Mouse (Mus musculus) MEL (cell line): ENCODE measurements around the gene Castor1. TPM values are rescaled to one million over a fixed set of nuclear protein-coding genes. Genes with fewer than 3 reads are reported as not detected.
A peak's percentile ranks its signal among the peaks of the same experiment; 100 is the strongest.

Source experiments
- DNase-seq: peaks from one replicate; pipeline ENCODE4 v3.0.0; 2011; ENCODE audit warnings: low read depth, low spot score
- H3K27ac ChIP-seq: 2 replicates; pipeline ENCODE4 v1.5.1; 2012; ENCODE audit warnings: low read depth, mild to moderate bottlenecking, control low read depth, low read length, moderate library complexity; ENCODE audit not compliant: control insufficient read depth
- H3K27me3 ChIP-seq, 2 experiments: fragments of 150-350 bp in 1 of 2; sonication (generic) in 1 of 2; 2 replicates each; pipeline ENCODE4 v1.6.1; 2012; ENCODE audit warnings: low read length in 2 of 2, mild to moderate bottlenecking in 2 of 2, improper control_type of control experiment in 1 of 2, moderate library complexity in 1 of 2; ENCODE audit not compliant: insufficient read depth in 2 of 2, control insufficient read depth in 1 of 2
- H3K36me3 ChIP-seq, 2 experiments: 2 replicates each; pipeline ENCODE4 v1.6.1; 2012 to 2014; ENCODE audit warnings: low read length in 2 of 2, improper control_type of control experiment in 1 of 2, inconsistent platforms in 1 of 2, mild to moderate bottlenecking in 1 of 2; ENCODE audit not compliant: insufficient read depth in 2 of 2, control insufficient read depth in 1 of 2
- H3K4me1 ChIP-seq, 2 experiments: fragments of 150-350 bp in 1 of 2; sonication (generic) in 1 of 2; 2 replicates each; pipeline ENCODE4 v1.6.1; 2012; ENCODE audit warnings: low read length in 2 of 2, improper control_type of control experiment in 1 of 2, mild to moderate bottlenecking in 1 of 2; ENCODE audit not compliant: insufficient read depth in 2 of 2, control insufficient read depth in 1 of 2
- H3K4me3 ChIP-seq, 2 experiments: fragments of 150-350 bp in 1 of 2; sonication (generic) in 1 of 2; 2 replicates each; pipeline ENCODE4 v1.5.1; 2012; ENCODE audit warnings: low read depth in 2 of 2, low read length in 2 of 2, mild to moderate bottlenecking in 2 of 2, moderate library complexity in 2 of 2, control low read depth in 1 of 2, improper control_type of control experiment in 1 of 2; ENCODE audit not compliant: control insufficient read depth in 1 of 2, insufficient read depth in 1 of 2
- H3K79me2 ChIP-seq: 2 replicates; pipeline ENCODE4 v1.6.1; 2012; ENCODE audit warnings: mild to moderate bottlenecking, low read length, moderate library complexity; ENCODE audit not compliant: control insufficient read depth, poor library complexity, insufficient read depth
- H3K9ac ChIP-seq: 2 replicates; pipeline ENCODE4 v1.6.1; 2012; ENCODE audit warnings: low read depth, mild to moderate bottlenecking, control low read depth, low read length, moderate library complexity; ENCODE audit not compliant: control insufficient read depth, poor library complexity, severe bottlenecking
- H3K9me3 ChIP-seq: fragments of 150-350 bp; sonication (generic); replicated peaks from 2 replicates; pipeline ENCODE4 v1.6.1; 2012; ENCODE audit warnings: mild to moderate bottlenecking, low read length, improper control_type of control experiment, moderate library complexity; ENCODE audit not compliant: insufficient read depth
- BHLHE40 ChIP-seq: IDR thresholded peaks from 2 replicates; pipeline ENCODE4 v1.6.1; 2012; ENCODE audit warnings: low read depth, mild to moderate bottlenecking, inconsistent platforms, low read length, improper control_type of control experiment, borderline replicate concordance
- CHD1 ChIP-seq: IDR thresholded peaks from 2 replicates; pipeline ENCODE4 v1.6.1; 2012; ENCODE audit warnings: low read depth, mild to moderate bottlenecking, inconsistent platforms, low read length, improper control_type of control experiment
- CHD2 ChIP-seq: IDR thresholded peaks from 2 replicates; pipeline ENCODE4 v1.6.1; 2011; ENCODE audit warnings: low read length, improper control_type of control experiment
- CTCF ChIP-seq, 3 experiments: IDR thresholded peaks in 2 of 3; conservative IDR thresholded peaks in 1 of 3; 2 replicates each; pipeline ENCODE4 v1.5.1; 2011 to 2012; ENCODE audit warnings: low read length in 3 of 3, low read depth in 2 of 3, mild to moderate bottlenecking in 2 of 3, improper control_type of control experiment in 1 of 3, inconsistent platforms in 1 of 3, mixed read lengths in 1 of 3, moderate library complexity in 1 of 3; ENCODE audit not compliant: control insufficient read depth in 1 of 3, insufficient read depth in 1 of 3, poor library complexity in 1 of 3, severe bottlenecking in 1 of 3
- ELF1 ChIP-seq: IDR thresholded peaks from 2 replicates; pipeline ENCODE4 v1.6.1; 2014; ENCODE audit warnings: low read depth, mild to moderate bottlenecking, inconsistent platforms, low read length, improper control_type of control experiment, moderate library complexity
- ETS1 ChIP-seq: IDR thresholded peaks from 2 replicates; pipeline ENCODE4 v1.6.1; 2012; ENCODE audit warnings: low read depth, mild to moderate bottlenecking, inconsistent platforms, low read length, improper control_type of control experiment, moderate library complexity
- GATA1 ChIP-seq: IDR thresholded peaks from 2 replicates; pipeline ENCODE4 v1.6.1; 2011; ENCODE audit warnings: low read depth, low read length, improper control_type of control experiment
- HCFC1 ChIP-seq: IDR thresholded peaks from 2 replicates; pipeline ENCODE4 v1.6.1; 2012; ENCODE audit warnings: low read depth, mild to moderate bottlenecking, inconsistent platforms, low read length, improper control_type of control experiment, moderate library complexity
- MAFK ChIP-seq: IDR thresholded peaks from 2 replicates; pipeline ENCODE4 v1.6.1; 2011; ENCODE audit warnings: low read depth, mild to moderate bottlenecking, low read length, improper control_type of control experiment, borderline replicate concordance
- MAX ChIP-seq: IDR thresholded peaks from 2 replicates; pipeline ENCODE4 v1.6.1; 2011; ENCODE audit warnings: low read length, improper control_type of control experiment
- MAZ ChIP-seq: IDR thresholded peaks from 2 replicates; pipeline ENCODE4 v1.6.1; 2012; ENCODE audit warnings: low read depth, mild to moderate bottlenecking, inconsistent platforms, low read length, improper control_type of control experiment
- MEF2A ChIP-seq: IDR thresholded peaks from 2 replicates; pipeline ENCODE4 v1.6.1; 2014; ENCODE audit warnings: low read depth, mild to moderate bottlenecking, inconsistent platforms, low read length, improper control_type of control experiment; ENCODE audit not compliant: poor library complexity, insufficient replicate concordance, severe bottlenecking; ENCODE audit errors: extremely low read depth
- MXI1 ChIP-seq: IDR thresholded peaks from 2 replicates; pipeline ENCODE4 v1.6.1; 2011; ENCODE audit warnings: mild to moderate bottlenecking, low read depth, low read length, improper control_type of control experiment
- MYC ChIP-seq: IDR thresholded peaks from 2 replicates; pipeline ENCODE4 v1.6.1; 2011; ENCODE audit warnings: low read depth, mild to moderate bottlenecking, low read length, improper control_type of control experiment, moderate library complexity
- NELFE ChIP-seq: IDR thresholded peaks from 2 replicates; pipeline ENCODE4 v1.6.1; 2011; ENCODE audit warnings: low read depth, low read length, improper control_type of control experiment
- POLR2A ChIP-seq, 2 experiments: IDR thresholded peaks; 2 replicates each; pipeline ENCODE4 v1.6.1; 2011 to 2012; ENCODE audit warnings: low read length in 2 of 2, mild to moderate bottlenecking in 2 of 2, control low read depth in 1 of 2, improper control_type of control experiment in 1 of 2, low read depth in 1 of 2, moderate library complexity in 1 of 2; ENCODE audit not compliant: control insufficient read depth in 1 of 2, insufficient read depth in 1 of 2, poor library complexity in 1 of 2
- RCOR1 ChIP-seq: IDR thresholded peaks from 2 replicates; pipeline ENCODE4 v1.6.1; 2012; ENCODE audit warnings: low read depth, mild to moderate bottlenecking, inconsistent platforms, low read length, improper control_type of control experiment
- SMC3 ChIP-seq: IDR thresholded peaks from 2 replicates; pipeline ENCODE4 v1.6.1; 2011; ENCODE audit warnings: low read depth, low read length, improper control_type of control experiment
- TAL1 ChIP-seq: IDR thresholded peaks from 2 replicates; pipeline ENCODE4 v1.6.1; 2012; ENCODE audit warnings: mild to moderate bottlenecking, inconsistent platforms, low read length, moderate library complexity, mixed read lengths
- TBP ChIP-seq: IDR thresholded peaks from 2 replicates; pipeline ENCODE4 v1.8.0; 2011; ENCODE audit warnings: low read depth, low read length, improper control_type of control experiment
- TCF12 ChIP-seq: IDR thresholded peaks from 2 replicates; pipeline ENCODE4 v1.6.1; 2014; ENCODE audit warnings: low read depth, mild to moderate bottlenecking, inconsistent platforms, low read length, improper control_type of control experiment, moderate library complexity
- UBTF ChIP-seq: IDR thresholded peaks from 2 replicates; pipeline ENCODE4 v1.6.1; 2012; ENCODE audit warnings: low read depth, mild to moderate bottlenecking, inconsistent platforms, low read length, improper control_type of control experiment, moderate library complexity, borderline replicate concordance; ENCODE audit not compliant: insufficient read depth
- ZKSCAN1 ChIP-seq: IDR thresholded peaks from 2 replicates; pipeline ENCODE4 v1.6.1; 2012; ENCODE audit warnings: low read depth, mild to moderate bottlenecking, inconsistent platforms, low read length, improper control_type of control experiment, moderate library complexity
- polyA plus RNA-seq, 2 experiments: library from polyadenylated mRNA; stranded (reverse) in 1 of 2; unstranded in 1 of 2; fragments of >175 nt in 1 of 2; fragments of >200 nt in 1 of 2; gene quantifications; 2 replicates each; pipeline versions ENCODE4 v1.2.1 to v1.2.4; 2012; ENCODE audit warnings: low replicate concordance in 2 of 2, low read depth in 1 of 2; ENCODE audit not compliant: insufficient read length in 2 of 2, insufficient read depth in 1 of 2, missing spikeins in 1 of 2
- total RNA-seq: library from RNA; depleted of rRNA; stranded (reverse); fragments of 300-350 nt; gene quantifications from 2 replicates; pipeline ENCODE4 v1.2.3, GENCODE M21; 2012; rRNA removed

Gene Castor1
- total RNA-seq = 6.6 and 7.1 TPM in 2 replicates
- polyA plus RNA-seq = 10 to 100 TPM in 1 of 2 experiments, not detected in 1; 11.8 TPM

- no peak; the same call in none of the 2 replicates for TF ChIP-seq MAX
- TF ChIP-seq TCF12 = peak; percentile 23; the same call in 1 of the 2 replicates
- peak; percentile 53; the same call in 1 of the 2 replicates for TF ChIP-seq MXI1
- peak; percentile 55 for TF ChIP-seq NELFE
- peak; percentile 68 for TF ChIP-seq MYC
- peak; percentile 22; the same call in 1 of the 2 replicates for TF ChIP-seq ELF1
- 0 out of 2 replicates have a peak, but pooled peaks have one; percentile 22 for TF ChIP-seq HCFC1
- TF ChIP-seq GATA1 = no peak
- TF ChIP-seq POLR2A (IDR thresholded peaks at IDR 0.05; ENCODE audit: control insufficient read depth in 1 of 2, insufficient read depth in 1 of 2, low read depth in 1 of 2, low read length in 2 of 2, poor library complexity in 1 of 2) = peak; percentile 59 to 76; a peak in 3 of 4 replicates
- 0 out of 2 replicates have a peak, but pooled peaks have one; percentile 1 for TF ChIP-seq SMC3
- no peak for TF ChIP-seq TBP
- 0 out of 2 replicates have a peak, but pooled peaks have one; percentile 11 for TF ChIP-seq ETS1
- TF ChIP-seq BHLHE40 = peak; percentile 16; the same call in 1 of the 2 replicates
- TF ChIP-seq RCOR1 = 0 out of 2 replicates have a peak, but pooled peaks have one; percentile 25
- peak within 1 kb of the TSS; percentile 25 for H3K27ac ChIP-seq
- no peaks in the 10 kb centered on the region; the same call in 1 of the 2 replicates for H3K79me2 ChIP-seq
- peak within 1 kb of the TSS; percentile 54 to 68 for H3K4me3 ChIP-seq
- H3K9ac ChIP-seq = peak within 1 kb of the TSS; percentile 61
- H3K36me3 ChIP-seq = peaks cover 0 to 7% of the 10 kb centered on the region in 2 experiments; a peak in 2 of 4 replicates
- H3K4me1 ChIP-seq = peaks cover 2 to 15% of the 10 kb centered on the region in 2 experiments; a peak in 3 of 4 replicates
- H3K27me3 ChIP-seq = no peaks in the 10 kb centered on the region
- peak; percentile 97 for DNase-seq
- no peaks in the 10 kb centered on the region for H3K9me3 ChIP-seq
Measured at GRCm38 (mm10) chr11:4217914-4218629, at the start of gene Castor1. Gene Castor1, plus strand, starts transcription at chr11:4218225.

GRCm38 (mm10) chr11:4174586-4174985 is 43.4 kb upstream of the Castor1 start:
- Histone ChIP-seq H3K4me1 (no peaks in the 10 kb centered on the region), H3K27ac (no peak overlapping the region)
- TF ChIP-seq UBTF (no peak), MAX (no peak), MAFK (no peak), CHD1 (no peak), ZKSCAN1 (no peak), TAL1 (no peak), MEF2A (no peak), MAZ (no peak), CHD2 (no peak), TCF12 (no peak), TBP (no peak), CTCF (IDR thresholded peaks at IDR 0.05 in 2 of 3, conservative IDR thresholded peaks at IDR 0.05 in 1 of 3; ENCODE audit: control insufficient read depth in 1 of 3, insufficient read depth in 1 of 3, low read depth in 2 of 3, low read length in 3 of 3, poor library complexity in 1 of 3, severe bottlenecking in 1 of 3) (no peak)

More at GRCm38 (mm10) chr11:4174586-4174985, 43.4 kb upstream of the Castor1 start:
- Histone ChIP-seq H3K9ac (no peak overlapping the region), H3K79me2 (no peaks in the 10 kb centered on the region), H3K4me3 (no peak overlapping the region), H3K9me3 (no peaks in the 10 kb centered on the region), H3K36me3 (peaks cover 0 to 68% of the 10 kb centered on the region in 2 experiments; a peak in 2 of 4 replicates), H3K27me3 (no peaks in the 10 kb centered on the region)
- no peak for DNase-seq
